Mouse (Mus musculus): Measurements from ENCODE around the gene Creld2. TPM values are rescaled to one million over a fixed set of nuclear protein-coding genes. Genes with fewer than 3 reads are reported as not detected.

The Creld2 gene
- total and polyA plus RNA-seq, 3 experiments, result 10.8 to 25.8 (median 12.3) TPM

GRCm38 (mm10) chr15:88831482-88831881 is 12.0 kb downstream of the Creld2 start:
- TF ChIP-seq CTCF (IDR thresholded peaks at IDR 0.05; ENCODE audit: low read depth, low read length) (no peak), GATA2 (IDR thresholded peaks at IDR 0.05; ENCODE audit: borderline replicate concordance, low read depth, low read length) (no peak)
- peaks cover 16% of the 10 kb centered on the region for H3K36me3 ChIP-seq (replicated peaks)
- peaks cover 10% of the 10 kb centered on the region for H3K4me1 ChIP-seq (ENCODE audit: insufficient read depth, low read depth, low read length)
- peaks cover 20% of the 10 kb centered on the region for H3K27me3 ChIP-seq (ENCODE audit: insufficient read depth, low read length)
- no peaks in the 10 kb centered on the region for H3K9me3 ChIP-seq (replicated peaks)
- H3K4me3 ChIP-seq (ENCODE audit: low read depth, low read length), result no peak overlapping the region
- ATAC-seq (ENCODE audit: extremely low read depth, insufficient number of reproducible peaks, low FRiP score, poor library complexity, severe bottlenecking), result no peak
- DNase-seq (ENCODE audit: low spot score), result no peak

- H3K4me3 ChIP-seq (ENCODE audit: low read depth, low read length), result no peak overlapping the region
- H3K36me3 ChIP-seq (replicated peaks), result peaks cover 6% of the 10 kb centered on the region
- DNase-seq (ENCODE audit: low spot score), result no peak
- TF ChIP-seq POLR2AphosphoS5 (IDR thresholded peaks at IDR 0.05; ENCODE audit: insufficient replicate concordance, low read depth, low read length) (no peak), GATA2 (IDR thresholded peaks at IDR 0.05; ENCODE audit: borderline replicate concordance, low read depth, low read length) (no peak), CTCF (IDR thresholded peaks at IDR 0.05; ENCODE audit: low read depth, low read length) (no peak), GATA1 (IDR thresholded peaks at IDR 0.05; ENCODE audit: borderline replicate concordance, low read length) (no peak), TAL1 (conservative IDR thresholded peaks at IDR 0.05; ENCODE audit: low read depth, low read length) (no peak)
- H3K27me3 ChIP-seq (ENCODE audit: insufficient read depth, low read length), result peaks cover 28% of the 10 kb centered on the region
- no peak for ATAC-seq (ENCODE audit: extremely low read depth, insufficient number of reproducible peaks, low FRiP score, poor library complexity, severe bottlenecking)
- H3K4me1 ChIP-seq (ENCODE audit: insufficient read depth, low read depth, low read length), result peaks cover 14% of the 10 kb centered on the region
- H3K9me3 ChIP-seq (replicated peaks), result no peaks in the 10 kb centered on the region
These were observed 13.1 kb downstream of the Creld2 start for GRCm38 (mm10) chr15:88832536-88832935.

DNA sequence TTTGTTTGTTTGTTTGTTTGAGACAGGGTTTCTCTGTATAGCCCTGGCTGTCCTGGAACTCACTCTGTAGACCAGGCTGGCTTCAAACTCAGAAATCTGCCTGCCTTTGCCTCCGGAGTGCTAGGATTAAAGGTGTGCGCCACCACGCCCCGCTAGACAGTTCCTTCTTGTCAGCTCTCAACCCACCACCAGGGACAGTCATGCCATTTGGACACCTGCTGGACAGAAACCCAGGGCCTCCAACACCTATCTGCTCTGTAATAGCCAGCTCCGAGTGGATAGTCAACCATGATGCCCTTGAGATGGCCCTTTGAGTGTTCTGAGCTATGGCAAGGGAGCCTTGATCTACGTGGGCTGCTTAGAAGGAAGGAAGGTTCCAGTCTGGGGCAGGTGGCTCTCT is 16.6 kb downstream of the Creld2 start:
- ATAC-seq (ENCODE audit: extremely low read depth, insufficient number of reproducible peaks, low FRiP score, poor library complexity, severe bottlenecking) (no peak), DNase-seq (ENCODE audit: low spot score) (no peak)
- H3K4me1 ChIP-seq (ENCODE audit: insufficient read depth, low read depth, low read length), result peaks cover 4% of the 10 kb centered on the region; the same call in 1 of the 2 replicates
- no peak overlapping the region for H3K4me3 ChIP-seq (ENCODE audit: low read depth, low read length)
- no peaks in the 10 kb centered on the region for H3K36me3 ChIP-seq (replicated peaks)
- H3K9me3 ChIP-seq (replicated peaks), result no peaks in the 10 kb centered on the region
- peaks cover 35% of the 10 kb centered on the region for H3K27me3 ChIP-seq (ENCODE audit: insufficient read depth, low read length)
- TF ChIP-seq GATA1 (IDR thresholded peaks at IDR 0.05; ENCODE audit: borderline replicate concordance, low read length) (no peak), TAL1 (conservative IDR thresholded peaks at IDR 0.05; ENCODE audit: low read depth, low read length) (no peak), GATA2 (IDR thresholded peaks at IDR 0.05; ENCODE audit: borderline replicate concordance, low read depth, low read length) (no peak), POLR2AphosphoS5 (IDR thresholded peaks at IDR 0.05; ENCODE audit: insufficient replicate concordance, low read depth, low read length) (no peak), CTCF (IDR thresholded peaks at IDR 0.05; ENCODE audit: low read depth, low read length) (no peak)

- no peak for ATAC-seq (ENCODE audit: extremely low read depth, insufficient number of reproducible peaks, low FRiP score, poor library complexity, severe bottlenecking)
- H3K27me3 ChIP-seq (ENCODE audit: insufficient read depth, low read length), result peaks cover 29% of the 10 kb centered on the region
- TF ChIP-seq GATA2 (IDR thresholded peaks at IDR 0.05; ENCODE audit: borderline replicate concordance, low read depth, low read length) (no peak), CTCF (IDR thresholded peaks at IDR 0.05; ENCODE audit: low read depth, low read length) (no peak)
These were observed 17.1 kb downstream of the Creld2 start for GRCm38 (mm10) chr15:88836571-88836970.

DNA sequence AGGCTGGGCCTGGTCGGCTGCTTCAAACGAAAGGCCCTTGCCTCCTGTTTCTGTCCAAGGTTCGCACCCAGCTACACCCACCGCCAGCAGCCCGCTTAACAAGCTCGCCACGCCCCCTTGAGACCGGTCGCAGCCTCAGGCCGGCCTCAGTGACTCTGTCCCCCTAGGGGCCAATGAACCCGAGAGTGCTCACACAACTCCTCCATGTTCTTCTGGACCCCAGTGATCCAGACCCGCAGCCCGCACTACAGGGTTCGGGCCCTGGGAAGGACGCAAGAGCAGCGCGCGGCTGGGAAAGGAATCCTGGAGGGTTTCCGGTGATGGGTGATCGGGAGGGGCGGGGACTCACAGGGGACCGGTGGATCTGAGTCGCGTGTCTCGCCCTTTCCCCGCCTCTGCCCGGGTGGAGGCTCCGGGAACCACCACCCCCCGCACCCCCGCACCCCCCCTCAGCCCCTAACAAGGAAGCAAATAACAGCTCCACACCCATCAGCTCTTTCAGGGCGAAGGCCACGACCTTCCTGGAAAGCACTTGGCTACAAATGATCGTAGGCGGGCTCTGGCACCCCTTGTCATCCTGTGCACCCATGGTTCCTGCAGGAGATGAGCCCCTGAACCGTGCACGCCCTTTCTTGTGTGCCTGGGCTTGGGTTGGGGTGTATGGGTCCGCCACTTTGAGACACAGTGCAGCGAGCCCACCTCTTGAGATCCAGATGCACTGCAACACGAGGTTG is 17.9 kb downstream of the Creld2 start:
- H3K27me3 ChIP-seq (ENCODE audit: insufficient read depth, low read length), result peaks cover 26% of the 10 kb centered on the region
- H3K4me1 ChIP-seq (ENCODE audit: insufficient read depth, low read depth, low read length), result peaks cover 4% of the 10 kb centered on the region; the same call in 1 of the 2 replicates
- no peak overlapping the region; the same call in 1 of the 2 replicates for H3K4me3 ChIP-seq (ENCODE audit: low read depth, low read length)
- H3K9me3 ChIP-seq (replicated peaks), result no peaks in the 10 kb centered on the region
- no peak for ATAC-seq (ENCODE audit: extremely low read depth, insufficient number of reproducible peaks, low FRiP score, poor library complexity, severe bottlenecking)
- DNase-seq (ENCODE audit: low spot score), result no peak
- no peak for TF ChIP-seq GATA1 (IDR thresholded peaks at IDR 0.05; ENCODE audit: borderline replicate concordance, low read length)
- TF ChIP-seq GATA2 (IDR thresholded peaks at IDR 0.05; ENCODE audit: borderline replicate concordance, low read depth, low read length), result no peak
- no peak for TF ChIP-seq CTCF (IDR thresholded peaks at IDR 0.05; ENCODE audit: low read depth, low read length)
- no peak for TF ChIP-seq POLR2AphosphoS5 (IDR thresholded peaks at IDR 0.05; ENCODE audit: insufficient replicate concordance, low read depth, low read length)
- TF ChIP-seq TAL1 (conservative IDR thresholded peaks at IDR 0.05; ENCODE audit: low read depth, low read length), result no peak
- H3K36me3 ChIP-seq (replicated peaks), result no peaks in the 10 kb centered on the region

More at GRCm38 (mm10) chr15:88836571-88836970, 17.1 kb downstream of the Creld2 start:
- DNase-seq (ENCODE audit: low spot score), result no peak
- no peaks in the 10 kb centered on the region for H3K9me3 ChIP-seq (replicated peaks)
- no peaks in the 10 kb centered on the region for H3K36me3 ChIP-seq (replicated peaks)
- H3K4me1 ChIP-seq (ENCODE audit: insufficient read depth, low read depth, low read length), result peaks cover 4% of the 10 kb centered on the region; the same call in 1 of the 2 replicates
- no peak overlapping the region for H3K4me3 ChIP-seq (ENCODE audit: low read depth, low read length)

- no peak for ATAC-seq (ENCODE audit: extremely low read depth, insufficient number of reproducible peaks, low FRiP score, poor library complexity, severe bottlenecking)
- no peaks in the 10 kb centered on the region for H3K36me3 ChIP-seq (replicated peaks)
- H3K4me3 ChIP-seq (ENCODE audit: low read depth, low read length), result no peak overlapping the region
- H3K4me1 ChIP-seq (ENCODE audit: insufficient read depth, low read depth, low read length), result peaks cover 4% of the 10 kb centered on the region; the same call in 1 of the 2 replicates
- H3K27me3 ChIP-seq (ENCODE audit: insufficient read depth, low read length), result peaks cover 24% of the 10 kb centered on the region
- H3K9me3 ChIP-seq (replicated peaks), result no peaks in the 10 kb centered on the region
- TF ChIP-seq CTCF (IDR thresholded peaks at IDR 0.05; ENCODE audit: low read depth, low read length) (no peak), GATA2 (IDR thresholded peaks at IDR 0.05; ENCODE audit: borderline replicate concordance, low read depth, low read length) (no peak), GATA1 (IDR thresholded peaks at IDR 0.05; ENCODE audit: borderline replicate concordance, low read length) (no peak), TAL1 (conservative IDR thresholded peaks at IDR 0.05; ENCODE audit: low read depth, low read length) (no peak), POLR2AphosphoS5 (IDR thresholded peaks at IDR 0.05; ENCODE audit: insufficient replicate concordance, low read depth, low read length) (no peak)
- no peak for DNase-seq (ENCODE audit: low spot score)
These were observed 18.5 kb downstream of the Creld2 start for GRCm38 (mm10) chr15:88837977-88838376.
